Mouse (Mus musculus): ENCODE results near the gene Hcfc1r1.

The Hcfc1r1 gene

GRCm38 (mm10) chr17:23675564-23676281, 2.3 kb downstream of the Hcfc1r1 start:
- peak; percentile 81 for DNase-seq

- peak; percentile 72 for DNase-seq
Measured at GRCm38 (mm10) chr17:23676473-23677031, 3.2 kb downstream of the Hcfc1r1 start.

- peak; percentile 88 for DNase-seq
Measured at GRCm38 (mm10) chr17:23677236-23677679, 3.9 kb downstream of the Hcfc1r1 start, which contains the start of gene Tnfrsf12a. Gene Tnfrsf12a (minus strand): TSS chr17:23677468.

GRCm38 (mm10) chr17:23679127-23679835, 5.9 kb downstream of the Hcfc1r1 start, which contains the start of gene Cldn6:
Gene Cldn6 (plus strand): TSS chr17:23679249.
- DNase-seq: peak; percentile 66

GRCm38 (mm10) chr17:23680336-23680735, 6.9 kb downstream of the Hcfc1r1 start:
- no peak for DNase-seq

GRCm38 (mm10) chr17:23681086-23681485, 7.7 kb downstream of the Hcfc1r1 start:
- no peak for DNase-seq

- DNase-seq: no peak
Measured at GRCm38 (mm10) chr17:23682092-23682491, 8.7 kb downstream of the Hcfc1r1 start.

GRCm38 (mm10) chr17:23682530-23682929, 9.1 kb downstream of the Hcfc1r1 start:
- DNase-seq: no peak

- no peak for DNase-seq
Measured at GRCm38 (mm10) chr17:23683226-23683625, 9.8 kb downstream of the Hcfc1r1 start.

GRCm38 (mm10) chr17:23683856-23684672, 10.7 kb downstream of the Hcfc1r1 start, which contains the start of gene Cldn9:
Gene Cldn9 (minus strand): TSS chr17:23684026.
- no peak for DNase-seq

GRCm38 (mm10) chr17:23694491-23694890, 21.1 kb downstream of the Hcfc1r1 start:
- no peak for DNase-seq

- DNase-seq: no peak
Measured at GRCm38 (mm10) chr17:23695801-23696200, 22.4 kb downstream of the Hcfc1r1 start.

- no peak for DNase-seq
Measured at GRCm38 (mm10) chr17:23699131-23700077, 26.0 kb downstream of the Hcfc1r1 start.

- DNase-seq: peak; percentile 96
Measured at GRCm38 (mm10) chr17:23700079-23700478, 26.7 kb downstream of the Hcfc1r1 start.

GRCm38 (mm10) chr17:23703301-23703700, 29.9 kb downstream of the Hcfc1r1 start:
- DNase-seq: no peak

- DNase-seq: no peak
Measured at GRCm38 (mm10) chr17:23704741-23705140, 31.3 kb downstream of the Hcfc1r1 start.

- DNase-seq: no peak
Measured at GRCm38 (mm10) chr17:23705525-23706104, 32.2 kb downstream of the Hcfc1r1 start.

- DNase-seq: peak; percentile 83
Measured at GRCm38 (mm10) chr17:23706212-23706611, 32.8 kb downstream of the Hcfc1r1 start.

GRCm38 (mm10) chr17:23717003-23717402, 43.6 kb downstream of the Hcfc1r1 start:
- DNase-seq: no peak

GRCm38 (mm10) chr17:23719455-23719854, 46.1 kb downstream of the Hcfc1r1 start:
- no peak for DNase-seq

GRCm38 (mm10) chr17:23721886-23722285, 48.5 kb downstream of the Hcfc1r1 start:
- no peak for DNase-seq
